Mouse (Mus musculus): ENCODE measurements around the gene Ncdn.

- TF ChIP-seq CTCF (IDR thresholded peaks at IDR 0.05; ENCODE audit: borderline replicate concordance, insufficient read depth, low read length) (no peak), POLR2A (IDR thresholded peaks at IDR 0.05; ENCODE audit: low read depth, low read length) (no peak)
Measured at GRCm38 (mm10) chr4:126770831-126771230, 17.6 kb upstream of the Ncdn start.
